Mouse (Mus musculus): ENCODE data around the gene Mlec.
"Not testable (repeated sequence)": the region's sequence is repeated elsewhere in the genome, so short reads cannot be mapped to it uniquely, and the experiment has no call there.

Mlec gene

DNA sequence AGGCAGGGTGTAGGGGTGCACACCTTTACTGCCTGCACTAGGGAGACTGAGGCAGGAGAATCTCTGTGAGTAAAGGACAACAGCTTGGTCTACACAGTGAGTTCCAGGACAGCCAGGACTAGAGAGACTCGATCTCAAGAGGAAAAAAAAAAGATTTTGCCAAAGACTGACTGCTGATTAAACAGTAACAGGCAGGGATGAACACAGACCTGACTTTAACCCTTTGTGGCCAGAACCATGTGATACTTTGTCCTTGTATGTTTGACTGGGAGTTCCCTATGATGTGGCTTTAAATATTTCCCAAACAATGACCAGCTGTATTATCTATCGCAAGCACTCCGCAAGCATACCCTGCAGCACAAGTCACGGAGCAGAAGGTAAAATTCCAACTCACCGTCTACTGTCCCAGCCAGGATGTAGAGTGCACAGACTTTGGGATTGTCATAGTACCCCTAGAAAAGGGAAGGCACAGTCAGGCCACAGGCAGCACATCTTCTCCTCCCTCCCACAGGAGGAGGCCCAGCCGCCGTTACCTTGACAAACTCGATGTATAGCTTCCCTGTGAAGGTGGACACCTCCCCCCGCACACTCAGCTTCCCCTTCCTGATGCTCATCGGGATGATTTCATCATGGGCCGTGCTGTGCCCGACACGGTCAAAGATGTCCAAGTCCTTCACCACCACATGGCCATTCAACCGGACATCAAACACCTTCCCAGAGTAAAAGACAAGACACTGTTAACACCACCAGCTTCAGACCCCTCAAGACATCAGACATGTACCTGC lies 8.1 kb downstream of the Mlec start:
- DNase-seq, result no peak

DNA sequence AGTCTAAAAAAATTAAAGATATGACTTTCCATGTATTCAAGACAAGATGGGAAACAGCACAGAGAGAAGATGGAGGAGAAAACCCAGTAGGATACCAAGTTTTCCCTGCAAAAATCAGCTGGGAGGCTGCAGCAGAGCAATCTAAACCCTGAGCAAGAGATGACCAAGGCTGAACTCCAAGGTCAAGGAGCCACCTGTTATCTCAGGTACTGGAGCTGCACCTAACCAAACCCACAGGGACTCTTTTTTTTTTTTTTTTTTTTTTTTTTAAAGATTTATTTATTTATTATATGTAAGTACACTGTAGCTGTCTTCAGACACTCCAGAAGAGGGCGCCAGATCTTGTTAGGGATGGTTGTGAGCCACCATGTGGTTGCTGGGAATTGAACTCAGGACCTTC lies 9.1 kb downstream of the Mlec start:
- not testable (repeated sequence) for DNase-seq

DNA sequence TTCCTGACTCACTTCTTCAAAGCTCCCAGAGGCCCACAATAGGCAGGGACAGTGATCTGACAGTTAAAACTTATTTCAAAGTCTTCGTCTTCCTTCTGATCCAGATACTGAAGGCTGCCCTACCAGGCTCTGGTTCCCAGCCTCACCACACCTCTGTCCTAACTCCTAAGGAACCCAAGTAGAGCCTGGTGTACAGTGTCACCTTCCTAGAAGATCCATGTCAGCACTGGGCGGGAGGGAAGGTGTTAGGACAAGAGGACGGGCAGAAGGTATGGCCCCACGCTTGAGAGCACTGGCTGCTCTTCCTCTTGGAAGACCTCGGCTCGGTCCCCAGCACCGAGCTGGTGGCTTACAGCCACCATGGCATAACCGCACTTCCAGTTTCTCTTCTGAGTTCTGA lies 9.6 kb downstream of the Mlec start:
- DNase-seq, result no peak

DNA sequence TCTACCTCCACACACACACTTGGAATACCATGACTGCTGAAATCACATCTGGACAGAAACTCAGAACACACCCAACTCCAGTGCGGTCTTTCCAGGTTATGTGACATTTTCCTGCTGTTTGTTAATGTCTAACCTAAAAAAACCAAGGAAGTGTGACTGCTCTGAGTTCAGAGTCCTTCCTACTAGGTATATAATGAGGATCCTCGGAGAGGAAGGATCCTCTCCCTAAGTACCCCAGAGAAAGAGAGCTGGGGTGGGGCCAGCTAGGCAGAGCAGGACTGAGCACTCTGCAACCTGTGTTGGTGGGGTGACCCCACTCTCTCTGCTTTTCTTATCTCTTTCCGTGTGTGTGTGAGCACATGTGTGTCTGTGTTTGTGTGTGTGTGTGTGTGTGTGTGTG lies 10.6 kb downstream of the Mlec start:
- peak; percentile 54 for DNase-seq

DNA sequence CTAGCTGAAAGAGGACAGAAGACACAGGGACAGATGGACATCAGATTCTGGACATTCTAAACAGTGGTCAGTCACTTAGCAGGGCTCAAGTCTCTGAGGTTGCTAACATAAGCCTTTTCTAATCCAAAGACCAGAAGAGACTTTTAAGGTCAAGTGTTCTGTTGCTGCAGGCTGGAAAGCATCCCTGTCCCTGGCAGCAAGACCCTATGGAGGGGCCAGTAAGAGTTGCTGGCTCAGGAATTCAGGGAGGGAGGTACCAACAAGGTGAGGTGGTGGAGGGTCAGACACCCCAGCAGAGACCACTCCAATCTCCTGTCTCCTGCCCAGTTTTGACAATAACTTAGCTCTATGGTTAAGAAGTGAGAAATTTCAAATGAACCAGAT lies 11.2 kb downstream of the Mlec start:
- DNase-seq, result no peak

DNA sequence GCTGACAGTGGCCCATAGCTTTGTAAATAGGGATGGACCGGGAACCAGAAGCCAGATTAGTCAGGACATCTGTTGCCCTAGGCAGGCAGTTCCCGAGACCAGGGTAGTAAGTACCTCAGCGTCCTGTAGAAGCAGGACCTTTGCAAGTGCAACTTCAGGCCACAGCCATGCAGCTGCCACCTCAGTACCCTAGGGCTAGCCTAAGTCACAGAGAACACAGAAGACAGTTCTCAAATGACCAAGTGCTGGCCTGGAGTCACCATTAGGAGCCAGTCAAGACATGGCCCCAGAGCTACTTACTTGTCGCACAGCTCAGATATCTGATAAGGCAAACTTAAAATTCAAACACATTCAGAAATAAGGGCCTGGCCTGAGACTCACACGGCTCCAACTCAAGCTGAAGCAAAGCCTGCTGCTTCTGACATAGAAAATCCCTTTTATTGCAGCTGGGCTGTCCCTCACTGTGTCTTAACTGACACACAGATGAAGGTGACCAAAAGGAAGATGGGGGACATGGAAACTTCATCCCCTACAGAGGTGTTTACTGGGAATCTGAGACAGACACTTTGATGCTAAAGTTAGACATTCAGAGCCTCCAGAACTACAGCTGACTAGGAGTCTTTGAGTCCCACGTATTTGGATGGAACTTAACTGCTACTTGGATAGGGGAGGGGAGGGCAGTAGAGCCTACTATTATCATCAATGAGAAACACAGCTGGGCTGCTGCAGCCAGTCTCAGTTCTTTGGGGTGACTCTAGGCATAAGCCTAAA lies 11.8 kb downstream of the Mlec start:
- no peak for DNase-seq

DNA sequence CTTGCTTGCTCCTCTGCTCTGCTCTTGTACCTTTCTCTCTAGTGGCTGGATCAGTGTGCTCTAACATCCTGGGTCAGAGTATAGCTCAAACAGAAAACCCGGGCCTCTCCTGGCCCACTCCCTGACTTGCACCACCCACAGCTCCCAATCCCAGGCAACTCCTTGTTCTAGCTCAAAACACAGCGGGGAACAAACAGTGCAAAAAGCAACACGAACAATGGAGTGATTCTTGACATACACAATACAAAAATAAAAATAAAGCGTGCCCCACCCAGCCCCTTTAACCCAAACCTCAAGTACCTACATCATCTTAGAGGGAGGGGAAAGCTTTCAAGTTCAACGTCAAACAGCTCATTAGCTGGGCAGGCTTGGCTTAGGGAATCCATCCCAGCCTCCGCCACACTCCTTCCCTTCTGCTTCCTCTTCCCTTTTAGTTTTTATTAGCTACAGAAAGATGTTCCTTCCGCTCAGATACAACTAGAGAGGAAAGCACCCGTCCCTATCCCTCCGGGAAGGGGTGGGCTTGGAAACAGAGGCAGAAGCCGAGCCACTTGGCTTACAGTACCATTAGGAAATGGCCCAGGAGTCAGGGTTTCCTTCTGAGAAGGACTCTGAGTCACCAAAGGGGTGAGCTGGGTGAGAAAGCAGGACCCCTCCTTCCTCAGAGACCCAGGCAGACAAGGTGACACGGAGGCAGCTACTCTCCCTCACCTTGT lies 12.6 kb downstream of the Mlec start:
- no peak for DNase-seq

DNA sequence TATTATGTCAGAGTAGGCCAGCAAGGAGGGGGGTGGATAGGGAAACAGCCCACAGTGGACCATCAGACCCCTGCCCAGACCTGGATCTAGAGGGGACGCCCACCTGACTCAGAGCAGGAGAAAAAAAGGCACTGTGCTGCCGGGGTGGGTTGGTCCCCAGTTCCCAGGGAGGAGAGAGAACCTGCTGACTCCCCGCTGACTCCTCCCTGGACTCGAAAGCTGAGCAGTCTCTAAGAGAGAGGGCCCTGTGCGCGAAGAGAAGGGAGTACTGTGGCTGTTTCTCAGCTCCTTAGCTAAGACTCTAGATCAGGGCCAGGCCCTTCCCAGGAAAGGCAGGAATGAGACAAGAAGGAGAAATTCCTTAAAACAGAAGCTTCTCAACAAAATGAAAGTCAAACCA lies 13.5 kb downstream of the Mlec start:
- DNase-seq, result no peak

DNA sequence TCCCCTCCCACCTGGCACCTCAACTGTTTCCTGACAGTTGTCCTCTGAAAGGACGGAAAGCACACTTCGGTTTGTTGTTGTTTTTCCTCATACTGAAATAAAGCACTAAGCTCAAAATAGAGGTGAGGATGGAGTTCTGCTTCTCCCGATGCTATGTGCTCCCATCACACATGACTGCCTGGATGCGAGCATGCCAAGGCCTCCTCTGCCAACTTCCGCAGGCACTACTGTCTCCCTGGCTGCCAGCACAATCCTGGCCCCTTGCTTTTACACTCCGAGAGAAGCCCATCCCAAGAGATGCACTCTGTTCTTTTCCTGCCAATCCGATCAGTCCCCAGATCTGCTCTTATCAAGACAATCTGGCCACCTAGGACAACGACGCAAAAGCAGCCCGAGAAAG lies 14.4 kb downstream of the Mlec start:
- no peak for DNase-seq

DNA sequence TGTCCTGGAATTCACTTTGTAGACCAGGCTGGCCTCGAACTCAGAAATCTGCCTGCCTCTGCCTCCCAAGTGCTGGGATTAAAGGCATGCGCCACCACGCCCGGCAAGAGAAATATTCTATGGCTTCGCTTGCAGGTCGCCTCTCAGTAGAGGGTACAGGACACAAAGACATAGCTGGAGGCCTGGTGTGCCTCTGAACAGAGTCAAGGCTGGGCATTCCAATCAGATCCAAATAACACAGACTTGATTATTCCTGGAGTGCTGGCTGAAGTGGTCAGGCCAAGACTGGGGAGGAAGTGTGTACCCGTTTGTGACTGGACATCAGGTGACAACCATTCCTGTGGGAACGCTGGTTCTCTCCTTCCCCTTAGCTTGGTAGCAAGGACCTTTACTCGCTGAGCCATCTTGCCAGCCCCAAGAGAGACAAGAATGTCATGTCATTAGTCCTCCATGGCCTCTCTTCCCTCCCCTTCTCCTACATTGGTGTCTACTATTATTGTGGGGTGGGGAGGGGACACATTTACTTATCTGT lies 15.7 kb downstream of the Mlec start:
- no peak for DNase-seq

DNA sequence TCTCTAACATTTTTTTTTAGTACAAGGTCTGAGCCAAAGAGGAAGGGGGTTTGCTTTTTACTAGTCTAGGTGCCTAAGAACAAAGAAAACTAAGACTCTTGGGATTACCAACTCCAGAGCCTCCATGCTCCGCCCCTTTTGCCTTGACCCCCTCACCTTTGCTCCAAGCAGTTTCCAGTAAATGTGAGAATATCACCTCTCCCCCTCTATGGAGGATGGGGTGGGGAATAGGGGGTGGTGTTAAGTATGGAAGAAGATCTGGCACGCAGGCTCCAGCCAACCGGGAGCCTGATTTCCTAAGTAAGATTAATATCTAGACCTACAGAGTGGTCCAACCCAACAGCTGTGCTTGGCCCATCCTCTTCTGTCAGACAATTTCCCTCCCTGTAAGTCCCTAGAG lies 17.3 kb downstream of the Mlec start:
- DNase-seq, result no peak

DNA sequence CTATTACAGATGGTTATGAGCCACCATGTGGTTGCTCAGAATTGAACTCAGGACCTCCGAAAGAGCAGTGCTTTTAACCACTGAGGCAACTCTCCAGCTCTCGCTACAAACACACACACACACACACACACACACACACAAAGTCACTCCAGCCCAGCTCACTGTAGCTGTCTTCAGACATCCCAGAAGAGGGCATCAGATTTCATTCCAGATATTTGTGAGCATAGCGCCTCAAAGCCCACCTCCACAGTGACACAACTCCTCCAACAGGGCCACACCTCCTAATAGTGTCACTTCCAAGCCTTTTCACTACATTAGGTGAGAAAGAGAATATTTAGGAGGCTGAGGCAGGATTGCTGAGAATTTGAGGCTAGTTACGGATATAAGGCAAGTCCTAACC lies 18.9 kb downstream of the Mlec start:
- no peak for DNase-seq

DNA sequence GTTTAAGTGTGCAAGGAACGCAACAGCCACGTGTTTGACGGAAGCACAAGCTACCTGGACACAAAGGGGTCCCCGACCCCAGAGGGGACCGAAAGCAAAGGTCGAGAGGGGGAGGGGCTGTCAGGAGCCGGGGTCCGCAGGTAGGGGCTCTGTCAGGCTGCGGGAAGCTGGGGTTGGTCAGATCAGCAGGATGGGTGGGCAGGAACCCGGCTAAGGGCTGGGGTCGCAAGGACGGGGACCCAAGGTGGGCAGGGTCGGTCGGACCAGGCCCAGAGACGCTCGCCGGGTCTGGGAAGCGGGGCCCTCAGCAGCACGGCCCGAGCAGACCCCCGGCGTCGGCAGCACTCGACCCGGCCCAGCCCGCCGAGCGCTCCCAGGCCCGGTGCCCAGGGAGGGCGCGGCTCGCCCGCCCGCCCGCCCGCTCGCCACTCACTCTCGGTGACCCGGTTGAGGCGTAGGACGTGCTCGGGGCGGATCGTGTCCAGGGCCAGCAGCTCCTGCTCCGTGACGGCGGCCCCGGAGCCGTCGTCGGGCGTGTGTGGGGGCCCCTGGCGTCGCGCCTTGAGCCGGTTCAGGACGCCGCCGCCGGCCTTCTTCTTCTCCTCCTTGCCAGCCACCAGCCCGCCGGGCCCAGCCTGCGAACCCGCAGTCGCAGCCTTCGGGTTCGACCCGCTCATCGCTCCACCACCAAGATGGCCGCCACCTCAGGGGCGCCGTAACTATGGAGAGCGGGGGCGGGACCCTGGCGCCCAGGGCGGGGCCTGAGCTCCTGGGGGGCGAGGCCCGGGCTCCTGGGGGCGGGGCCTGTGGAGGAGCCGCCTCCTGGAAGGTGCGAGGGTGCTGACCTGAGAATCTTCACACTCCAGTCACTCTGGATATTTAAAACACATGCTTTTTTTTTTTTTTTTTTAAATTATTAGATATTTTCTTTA lies 23.5 kb downstream of the Mlec start, which contains the start of gene Unc119b:
Gene Unc119b (minus strand): TSS at position 742 of the 932 bp plus-strand sequence.
- peak; percentile 94 for DNase-seq

DNA sequence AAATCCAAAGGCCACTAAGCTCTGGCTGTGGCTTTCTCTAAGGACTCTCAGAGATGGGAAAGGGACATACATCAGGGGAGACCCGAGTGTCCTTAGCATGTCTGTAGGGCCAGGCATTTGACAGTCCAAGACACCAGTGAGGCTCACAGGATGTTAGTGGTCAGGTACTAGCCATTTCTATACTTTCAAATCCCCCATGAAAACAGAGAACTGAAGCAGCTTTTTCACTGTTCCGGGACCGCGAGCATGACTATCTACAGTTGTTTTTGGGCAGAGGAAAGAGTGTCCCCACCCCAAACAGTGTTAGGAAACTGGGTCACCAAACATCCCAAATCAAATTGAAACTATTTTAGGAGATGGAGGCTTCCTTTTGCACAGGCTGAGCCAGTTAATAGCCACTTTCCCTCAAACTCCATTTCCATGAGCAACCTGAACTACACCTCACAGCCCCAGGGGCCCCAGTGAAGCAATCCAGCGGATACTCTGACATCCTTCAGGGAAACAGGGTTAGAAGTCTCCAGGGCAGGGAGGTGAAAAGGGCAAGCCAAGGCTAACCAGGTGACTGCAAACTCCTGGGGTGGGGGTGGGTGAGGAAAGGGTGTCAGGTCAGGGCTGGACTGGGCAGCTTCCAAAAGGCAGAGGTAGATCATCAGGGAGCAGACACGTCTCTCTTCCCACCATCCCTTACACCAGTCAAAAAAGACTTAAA lies 24.5 kb downstream of the Mlec start:
- DNase-seq, result no peak

DNA sequence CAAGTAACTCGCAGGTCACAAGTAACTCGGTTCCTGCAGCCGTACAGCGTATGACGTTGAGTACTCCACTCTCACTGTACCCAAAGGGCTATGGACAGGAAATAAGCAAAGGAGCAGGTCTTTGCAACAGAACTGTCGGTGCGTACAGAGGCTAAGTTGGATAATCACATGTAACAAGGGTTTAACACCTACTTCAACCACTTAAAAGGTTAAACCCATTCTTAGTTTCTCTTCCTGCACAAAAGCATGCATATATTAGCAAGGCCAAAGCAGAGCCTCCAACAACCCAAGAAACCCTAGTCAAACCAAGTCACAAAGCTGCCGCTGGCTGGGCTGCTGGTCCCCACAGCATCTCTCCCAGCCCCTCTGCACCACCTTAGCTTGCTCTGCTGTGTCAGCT lies 25.5 kb downstream of the Mlec start:
- DNase-seq, result no peak

DNA sequence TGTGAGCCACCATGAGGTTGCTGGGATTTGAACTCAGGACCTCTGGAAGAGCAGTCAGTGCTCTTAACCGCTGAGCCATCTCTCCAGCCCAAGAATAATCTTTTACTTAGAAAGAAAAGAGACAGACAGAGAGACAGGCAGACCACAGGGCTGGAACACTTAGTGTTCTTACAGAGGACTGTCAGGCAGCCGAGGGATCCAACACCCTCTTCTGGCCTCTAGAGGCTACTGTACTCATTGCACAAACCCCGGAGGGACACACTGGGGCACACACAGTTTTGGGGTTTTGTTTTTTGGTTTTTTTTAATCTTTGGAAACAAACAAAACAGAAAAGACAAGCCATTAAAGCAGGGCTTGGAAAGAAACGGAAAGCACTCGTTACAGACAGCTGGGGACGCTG lies 28.7 kb downstream of the Mlec start:
- DNase-seq, result no peak

DNA sequence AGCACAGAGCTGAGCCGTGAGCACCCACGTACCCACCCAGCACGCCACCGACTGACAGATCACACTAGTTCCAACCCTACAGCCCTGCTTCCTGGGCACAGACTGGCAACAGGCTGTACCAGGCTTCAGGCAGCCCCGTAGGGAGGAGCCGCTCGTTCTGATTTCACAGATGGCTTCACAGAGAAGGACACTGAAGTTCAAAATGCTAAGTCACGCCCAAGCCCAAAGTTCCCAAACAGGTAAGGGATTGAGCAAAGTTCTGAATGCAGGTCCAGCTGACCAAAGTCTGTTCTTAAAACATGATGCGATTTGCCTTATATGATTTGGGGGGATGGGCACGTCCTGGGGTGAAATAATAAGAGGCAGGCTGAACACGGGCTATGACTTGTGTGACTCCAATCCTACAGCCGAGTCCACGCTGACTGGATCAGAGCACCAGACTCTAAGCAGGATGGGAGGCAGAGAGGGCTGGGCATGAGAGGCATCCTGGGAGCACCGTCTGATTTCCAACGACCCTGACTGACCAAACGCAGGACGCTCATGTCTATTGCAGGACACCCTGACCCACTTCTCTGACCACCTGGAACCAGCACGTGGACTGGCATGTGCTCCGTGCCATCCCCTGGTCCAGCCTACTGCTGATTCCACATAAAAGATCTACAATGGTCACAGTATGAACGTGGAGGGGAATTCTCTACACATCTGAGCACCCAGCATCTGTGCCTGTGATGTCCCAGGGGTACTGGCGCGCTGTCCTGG lies 30.4 kb downstream of the Mlec start:
- DNase-seq, result peak; percentile 74

DNA sequence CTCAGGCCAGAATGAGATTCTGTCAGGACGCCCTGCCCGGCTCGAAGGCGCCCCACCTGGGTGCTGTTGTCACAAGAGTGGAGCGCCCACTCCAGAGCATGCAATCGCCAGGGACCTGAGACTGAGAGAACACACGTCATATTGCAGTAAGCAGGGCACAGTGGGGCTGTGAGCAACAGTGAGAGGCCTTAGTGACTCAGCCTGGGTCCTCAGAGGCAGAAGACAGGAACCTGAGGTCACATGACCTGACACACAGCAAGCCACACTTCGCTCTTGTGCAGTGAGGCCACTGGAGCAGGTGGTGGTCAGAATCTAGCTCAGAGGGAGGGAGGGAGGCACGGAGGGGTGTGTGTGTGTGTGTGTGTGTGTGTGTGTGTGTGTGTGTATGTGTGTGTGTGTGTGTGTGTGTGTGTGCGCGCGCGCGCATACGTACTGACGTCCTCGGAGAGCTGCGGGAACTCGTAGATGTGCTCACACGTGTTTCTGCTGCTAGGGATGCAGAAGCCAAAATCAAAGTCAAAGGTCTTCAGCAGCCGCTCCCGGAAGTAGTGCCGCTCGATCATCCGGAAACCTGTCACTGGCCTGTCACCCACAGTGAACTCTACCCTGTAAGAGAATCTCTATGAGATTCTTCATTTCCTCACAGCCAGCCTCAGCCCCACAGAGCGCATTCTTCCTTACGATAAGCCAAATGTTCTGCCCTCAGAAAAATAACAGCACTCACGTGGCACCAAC lies 31.2 kb downstream of the Mlec start:
- DNase-seq, result no peak

DNA sequence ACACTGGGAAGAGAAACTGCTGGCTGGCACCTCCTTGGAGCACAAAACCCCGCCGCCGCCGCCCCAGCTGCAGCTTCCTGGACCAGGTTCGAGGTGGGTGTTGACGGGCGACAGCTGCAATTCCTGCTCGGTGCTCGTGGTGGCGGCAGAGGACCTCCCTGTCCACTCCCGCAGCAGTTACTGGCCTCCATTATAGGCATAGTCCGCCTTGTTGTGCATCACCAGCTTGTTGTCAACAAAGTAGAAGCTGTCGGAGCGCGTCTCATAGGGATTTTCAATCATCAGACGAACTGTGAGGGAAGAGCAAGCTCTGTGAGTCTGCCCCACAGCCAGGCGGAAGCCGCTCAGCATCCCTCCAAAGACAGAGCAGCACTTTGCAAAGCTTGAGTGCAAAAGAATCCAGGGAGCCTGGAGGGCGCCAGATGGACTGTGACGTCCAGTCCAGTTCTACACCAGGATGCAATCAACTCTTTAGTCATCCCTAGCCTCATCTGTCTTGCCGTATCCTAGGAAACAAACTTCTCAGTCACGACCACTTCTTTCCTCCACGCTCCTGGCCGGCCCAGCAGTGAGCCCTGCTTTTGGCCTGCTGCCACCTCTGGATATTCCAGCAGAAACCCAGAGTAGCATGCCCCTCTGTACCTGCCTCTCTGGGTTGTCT lies 32.6 kb downstream of the Mlec start:
- peak; percentile 90 for DNase-seq

DNA sequence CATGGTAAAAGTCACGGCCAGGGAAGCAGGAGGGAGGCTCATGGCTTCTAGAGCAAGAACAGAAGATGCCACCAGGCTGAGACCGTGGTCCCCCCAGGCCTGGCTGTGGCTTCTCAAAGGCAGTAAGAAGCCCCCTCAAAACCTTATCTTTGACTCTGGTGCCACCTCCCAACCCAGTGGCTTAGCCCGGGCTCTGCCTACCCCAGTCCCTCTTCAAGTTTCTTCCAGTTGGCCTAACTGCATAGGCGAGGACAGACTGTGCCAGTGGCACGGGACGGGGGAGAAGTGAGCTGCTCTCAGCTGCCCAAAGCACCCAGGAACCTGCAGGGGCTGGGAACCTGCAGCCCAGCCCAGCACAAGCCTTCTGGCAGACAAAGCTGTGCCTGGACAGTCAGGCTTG lies 33.3 kb downstream of the Mlec start:
- DNase-seq, result no peak

Data from kidney, postnatal 14 days (tissue).